Mouse (Mus musculus): ENCODE results near the gene Pitx2. TPM values are rescaled to one million over a fixed set of nuclear protein-coding genes. Genes with fewer than 3 reads are reported as not detected.

Gene Pitx2
- polyA plus RNA-seq, 1 experiment, result 23.8 TPM

GRCm38 (mm10) chr3:129227331-129227730 is 27.7 kb downstream of the Pitx2 start:
- no peaks in the 10 kb centered on the region; the same call in none of the 2 replicates for H3K27me3 ChIP-seq (ENCODE audit: control insufficient read depth, insufficient read depth, low read length)
- TF ChIP-seq POLR2A (IDR thresholded peaks at IDR 0.05; ENCODE audit: low read depth, low read length), result no peak
- no peak for TF ChIP-seq CTCF (IDR thresholded peaks at IDR 0.05; ENCODE audit: extremely low read depth, insufficient read length, insufficient replicate concordance, low read depth, low read length)
- no peak overlapping the region for H3K27ac ChIP-seq (ENCODE audit: insufficient read depth, low read depth, low read length)
- H3K4me3 ChIP-seq (ENCODE audit: low read depth, low read length), result no peak overlapping the region
- WGBS, result 48% methylated on average over 5 of the region's 5 CpGs
- H3K36me3 ChIP-seq (ENCODE audit: control insufficient read depth, insufficient read depth, low read length), result no peaks in the 10 kb centered on the region
- H3K4me1 ChIP-seq (ENCODE audit: control insufficient read depth, insufficient read depth, insufficient read length, low read length), result peaks cover 1% of the 10 kb centered on the region; the same call in 1 of the 2 replicates

GRCm38 (mm10) chr3:129238010-129238409 is 38.3 kb downstream of the Pitx2 start:
- no peaks in the 10 kb centered on the region for H3K27me3 ChIP-seq (ENCODE audit: control insufficient read depth, insufficient read depth, low read length)
- no peak overlapping the region for H3K4me3 ChIP-seq (ENCODE audit: low read depth, low read length)
- TF ChIP-seq CTCF (IDR thresholded peaks at IDR 0.05; ENCODE audit: extremely low read depth, insufficient read length, insufficient replicate concordance, low read depth, low read length) (no peak), POLR2A (IDR thresholded peaks at IDR 0.05; ENCODE audit: low read depth, low read length) (no peak)
- WGBS, result 68% methylated on average over 1 of the region's 1 CpGs
- no peaks in the 10 kb centered on the region for H3K4me1 ChIP-seq (ENCODE audit: control insufficient read depth, insufficient read depth, insufficient read length, low read length)
- H3K36me3 ChIP-seq (ENCODE audit: control insufficient read depth, insufficient read depth, low read length), result no peaks in the 10 kb centered on the region
- no peak overlapping the region for H3K27ac ChIP-seq (ENCODE audit: insufficient read depth, low read depth, low read length)

GRCm38 (mm10) chr3:129238664-129239258 is 39.1 kb downstream of the Pitx2 start:
- TF ChIP-seq POLR2A (IDR thresholded peaks at IDR 0.05; ENCODE audit: low read depth, low read length), result no peak
- no peak for TF ChIP-seq CTCF (IDR thresholded peaks at IDR 0.05; ENCODE audit: extremely low read depth, insufficient read length, insufficient replicate concordance, low read depth, low read length)
- Histone ChIP-seq H3K4me3 (ENCODE audit: low read depth, low read length) (no peak overlapping the region), H3K4me1 (ENCODE audit: control insufficient read depth, insufficient read depth, insufficient read length, low read length) (no peaks in the 10 kb centered on the region), H3K27me3 (ENCODE audit: control insufficient read depth, insufficient read depth, low read length) (no peaks in the 10 kb centered on the region), H3K27ac (ENCODE audit: insufficient read depth, low read depth, low read length) (no peak overlapping the region), H3K36me3 (ENCODE audit: control insufficient read depth, insufficient read depth, low read length) (no peaks in the 10 kb centered on the region)
- WGBS, result 62% methylated on average over 13 of the region's 13 CpGs

- WGBS, result 75% methylated on average over 9 of the region's 9 CpGs
- Histone ChIP-seq H3K4me3 (ENCODE audit: low read depth, low read length) (no peak overlapping the region), H3K27ac (ENCODE audit: insufficient read depth, low read depth, low read length) (no peak overlapping the region), H3K27me3 (ENCODE audit: control insufficient read depth, insufficient read depth, low read length) (no peaks in the 10 kb centered on the region), H3K4me1 (ENCODE audit: control insufficient read depth, insufficient read depth, insufficient read length, low read length) (no peaks in the 10 kb centered on the region), H3K36me3 (ENCODE audit: control insufficient read depth, insufficient read depth, low read length) (no peaks in the 10 kb centered on the region)
- TF ChIP-seq CTCF (IDR thresholded peaks at IDR 0.05; ENCODE audit: extremely low read depth, insufficient read length, insufficient replicate concordance, low read depth, low read length), result no peak
- TF ChIP-seq POLR2A (IDR thresholded peaks at IDR 0.05; ENCODE audit: low read depth, low read length), result no peak
Measured at GRCm38 (mm10) chr3:129250997-129251396, 51.3 kb downstream of the Pitx2 start.

- no peaks in the 10 kb centered on the region for H3K4me1 ChIP-seq (ENCODE audit: control insufficient read depth, insufficient read depth, insufficient read length, low read length)
- H3K27ac ChIP-seq (ENCODE audit: insufficient read depth, low read depth, low read length), result no peak overlapping the region
- TF ChIP-seq POLR2A (IDR thresholded peaks at IDR 0.05; ENCODE audit: low read depth, low read length) (no peak), CTCF (IDR thresholded peaks at IDR 0.05; ENCODE audit: extremely low read depth, insufficient read length, insufficient replicate concordance, low read depth, low read length) (no peak)
- no peaks in the 10 kb centered on the region for H3K36me3 ChIP-seq (ENCODE audit: control insufficient read depth, insufficient read depth, low read length)
- H3K27me3 ChIP-seq (ENCODE audit: control insufficient read depth, insufficient read depth, low read length), result no peaks in the 10 kb centered on the region
- 63% methylated on average over 10 of the region's 10 CpGs for WGBS
- H3K4me3 ChIP-seq (ENCODE audit: low read depth, low read length), result no peak overlapping the region
Measured at GRCm38 (mm10) chr3:129254246-129254645, 54.6 kb downstream of the Pitx2 start.

- H3K36me3 ChIP-seq (ENCODE audit: control insufficient read depth, insufficient read depth, low read length), result no peaks in the 10 kb centered on the region
- H3K4me3 ChIP-seq (ENCODE audit: low read depth, low read length), result peak overlapping the region; percentile 29
- TF ChIP-seq CTCF (IDR thresholded peaks at IDR 0.05; ENCODE audit: extremely low read depth, insufficient read length, insufficient replicate concordance, low read depth, low read length) (no peak), POLR2A (IDR thresholded peaks at IDR 0.05; ENCODE audit: low read depth, low read length) (no peak)
- no peaks in the 10 kb centered on the region for H3K27me3 ChIP-seq (ENCODE audit: control insufficient read depth, insufficient read depth, low read length)
- no peak overlapping the region for H3K27ac ChIP-seq (ENCODE audit: insufficient read depth, low read depth, low read length)
- WGBS, result 49% methylated on average over 19 of the region's 19 CpGs
- no peaks in the 10 kb centered on the region for H3K4me1 ChIP-seq (ENCODE audit: control insufficient read depth, insufficient read depth, insufficient read length, low read length)
Measured at GRCm38 (mm10) chr3:129256283-129256682, 56.6 kb downstream of the Pitx2 start.

- no peaks in the 10 kb centered on the region for H3K4me1 ChIP-seq (ENCODE audit: control insufficient read depth, insufficient read depth, insufficient read length, low read length)
- H3K4me3 ChIP-seq (ENCODE audit: low read depth, low read length), result no peak overlapping the region
- no peaks in the 10 kb centered on the region for H3K27me3 ChIP-seq (ENCODE audit: control insufficient read depth, insufficient read depth, low read length)
- no peak overlapping the region for H3K27ac ChIP-seq (ENCODE audit: insufficient read depth, low read depth, low read length)
- H3K36me3 ChIP-seq (ENCODE audit: control insufficient read depth, insufficient read depth, low read length), result no peaks in the 10 kb centered on the region
- TF ChIP-seq CTCF (IDR thresholded peaks at IDR 0.05; ENCODE audit: extremely low read depth, insufficient read length, insufficient replicate concordance, low read depth, low read length) (no peak), POLR2A (IDR thresholded peaks at IDR 0.05; ENCODE audit: low read depth, low read length) (no peak)
- WGBS, result 58% methylated on average over 8 of the region's 8 CpGs
Measured at GRCm38 (mm10) chr3:129256766-129257165, 57.1 kb downstream of the Pitx2 start.

Measured in small intestine, adult 2 months (tissue).